Mouse (Mus musculus) kidney, embryonic 14.5 days (tissue): ENCODE measurements at regions not wholly inside any gene's neighbourhood (a gene's known extent, or its start where the extent isn't known, plus 50 kb on each side); places are given as distances from the start of the nearest gene placed in this dataset.

ENCODE experiments used
- ATAC-seq: fragments of 200-750 bp; cut with Nextera tagmentation; 2 replicates; pipeline ENCODE4 v1.8.0; 2017; ENCODE audit warnings: moderate number of reproducible peaks, mild to moderate bottlenecking, moderate TSS enrichment, moderate library complexity; ENCODE audit not compliant: low FRiP score, low TSS enrichment
- H3K27ac ChIP-seq: fragments of 300-500 bp; sonication (generic); 2 replicates; pipeline ENCODE4 v1.5.1; 2014; ENCODE audit warnings: low read depth, mild to moderate bottlenecking, low read length, moderate library complexity, mixed read lengths
- H3K27me3 ChIP-seq: fragments of 300-500 bp; sonication (generic); 2 replicates; pipeline ENCODE4 v1.6.1; 2014; ENCODE audit warnings: mild to moderate bottlenecking, low read length; ENCODE audit not compliant: control insufficient read depth, insufficient read depth
- H3K36me3 ChIP-seq: fragments of 300-500 bp; sonication (generic); 2 replicates; pipeline ENCODE4 v1.6.1; 2014; ENCODE audit warnings: low read length, mixed read lengths; ENCODE audit not compliant: control insufficient read depth, insufficient read depth
- H3K4me1 ChIP-seq: fragments of 300-500 bp; sonication (generic); 2 replicates; pipeline ENCODE4 v1.6.1; 2014; ENCODE audit warnings: low read length, mixed read lengths; ENCODE audit not compliant: control insufficient read depth, insufficient read depth
- H3K4me2 ChIP-seq: fragments of 300-500 bp; sonication (generic); replicated peaks from 2 replicates; pipeline ENCODE4 v1.6.1; 2014; ENCODE audit warnings: low read depth, mild to moderate bottlenecking, low read length
- H3K4me3 ChIP-seq: fragments of 300-500 bp; sonication (generic); 2 replicates; pipeline ENCODE4 v1.5.1; 2014; ENCODE audit warnings: mild to moderate bottlenecking, low read length
- H3K9ac ChIP-seq: fragments of 300-500 bp; sonication (generic); 2 replicates; pipeline ENCODE4 v1.6.1; 2014; ENCODE audit warnings: low read depth, mild to moderate bottlenecking, low read length, moderate library complexity
- H3K9me3 ChIP-seq: fragments of 300-500 bp; sonication (generic); 2 replicates; pipeline ENCODE4 v1.6.1; 2016; ENCODE audit warnings: low read length; ENCODE audit not compliant: control insufficient read depth
- WGBS: fragments of 180-500 bp; shearing (Covaris S2); extraction: QIAGEN DNeasy Blood & Tissue Kit; methylation state at CpG from one replicate; pipeline ENCODE4 v1.1.7; 2014; 5-methylcytosine and 5-hydroxymethylcytosine counted together

GRCm38 (mm10) chr6:41187966-41188365 is 114.1 kb upstream of the Try4 start:
- no peak for ATAC-seq
- Histone ChIP-seq H3K9ac (no peak overlapping the region), H3K4me2 (no peak overlapping the region), H3K27ac (no peak overlapping the region), H3K4me3 (no peak overlapping the region), H3K27me3 (no peaks in the 10 kb centered on the region), H3K9me3 (no peaks in the 10 kb centered on the region), H3K36me3 (no peaks in the 10 kb centered on the region), H3K4me1 (no peaks in the 10 kb centered on the region)
- 90% methylated on average over 1 of the region's 1 CpGs for whole genome bisulfite sequencing

GRCm38 (mm10) chr6:41178896-41179295 is 123.2 kb upstream of the Try4 start:
- 82% methylated on average over 7 of the region's 7 CpGs for WGBS
- Histone ChIP-seq H3K4me2 (no peak overlapping the region), H3K9me3 (no peaks in the 10 kb centered on the region), H3K9ac (no peak overlapping the region), H3K36me3 (no peaks in the 10 kb centered on the region), H3K27me3 (no peaks in the 10 kb centered on the region), H3K4me1 (no peaks in the 10 kb centered on the region), H3K4me3 (no peak overlapping the region), H3K27ac (no peak overlapping the region)
- no peak for ATAC-seq

GRCm38 (mm10) chr6:41178019-41178418 is 124.0 kb upstream of the Try4 start:
- Histone ChIP-seq H3K27me3 (no peaks in the 10 kb centered on the region), H3K4me1 (no peaks in the 10 kb centered on the region), H3K4me2 (no peak overlapping the region), H3K9ac (no peak overlapping the region), H3K27ac (no peak overlapping the region), H3K9me3 (no peaks in the 10 kb centered on the region), H3K36me3 (no peaks in the 10 kb centered on the region), H3K4me3 (no peak overlapping the region)
- ATAC-seq: no peak
- 87% methylated on average over 2 of the region's 2 CpGs for WGBS

GRCm38 (mm10) chr6:41177152-41177551 is 124.9 kb upstream of the Try4 start:
- Histone ChIP-seq H3K27ac (no peak overlapping the region), H3K9ac (no peak overlapping the region), H3K9me3 (no peaks in the 10 kb centered on the region), H3K4me3 (no peak overlapping the region), H3K4me1 (no peaks in the 10 kb centered on the region), H3K4me2 (no peak overlapping the region), H3K36me3 (no peaks in the 10 kb centered on the region), H3K27me3 (no peaks in the 10 kb centered on the region)
- 83% methylated on average over 3 of the region's 3 CpGs for WGBS
- no peak for ATAC-seq

DNA sequence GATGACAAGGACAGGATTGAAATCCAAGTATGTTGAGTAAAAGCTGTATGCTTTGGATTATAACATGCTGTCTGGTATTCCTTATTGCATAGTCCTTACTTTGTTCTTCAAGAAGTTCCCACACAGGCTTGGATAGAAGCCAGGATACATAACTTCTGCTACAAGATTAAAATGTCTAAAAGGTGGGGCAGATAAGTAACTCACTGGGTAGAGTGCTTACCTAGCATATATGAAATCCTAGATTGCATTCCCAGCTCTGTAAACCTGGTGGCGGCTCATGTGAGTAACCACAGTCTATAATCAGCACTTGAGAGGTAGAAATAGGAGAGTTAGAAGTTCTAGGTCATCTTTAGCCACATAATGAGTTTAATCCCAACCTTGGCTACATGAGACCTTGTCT is 126.0 kb upstream of the Try4 start:
- Histone ChIP-seq H3K27ac (no peak overlapping the region), H3K9me3 (no peaks in the 10 kb centered on the region), H3K4me2 (no peak overlapping the region), H3K4me1 (no peaks in the 10 kb centered on the region), H3K36me3 (no peaks in the 10 kb centered on the region), H3K9ac (no peak overlapping the region), H3K27me3 (no peaks in the 10 kb centered on the region), H3K4me3 (no peak overlapping the region)
- ATAC-seq: no peak
- WGBS: 80% methylated on average over 1 of the region's 1 CpGs

DNA sequence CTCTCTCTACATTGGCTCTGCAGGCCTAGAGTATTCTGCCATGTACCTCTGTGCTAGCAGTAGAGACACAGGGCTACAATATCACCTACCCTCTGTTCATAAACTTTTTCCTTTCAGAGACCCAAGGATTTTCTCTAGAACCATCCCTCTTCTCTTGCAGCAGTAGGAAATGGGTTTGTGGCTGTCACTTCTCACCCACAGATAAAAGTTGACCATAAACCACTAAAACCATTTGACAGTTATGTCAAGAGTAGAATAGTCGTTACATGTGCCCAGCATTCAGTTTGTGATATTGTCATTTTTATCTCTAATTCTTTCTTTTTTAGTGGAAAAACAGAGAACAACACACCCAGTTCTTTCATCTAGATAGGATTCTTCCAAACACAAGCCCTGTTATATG is 128.2 kb upstream of the 2210010C04Rik start:
- Histone ChIP-seq H3K36me3 (no peaks in the 10 kb centered on the region), H3K9ac (no peak overlapping the region), H3K4me3 (no peak overlapping the region), H3K4me1 (no peaks in the 10 kb centered on the region), H3K4me2 (no peak overlapping the region), H3K27me3 (no peaks in the 10 kb centered on the region), H3K27ac (no peak overlapping the region), H3K9me3 (no peaks in the 10 kb centered on the region)
- 70% methylated on average over 1 of the region's 1 CpGs for WGBS
- no peak for ATAC-seq

DNA sequence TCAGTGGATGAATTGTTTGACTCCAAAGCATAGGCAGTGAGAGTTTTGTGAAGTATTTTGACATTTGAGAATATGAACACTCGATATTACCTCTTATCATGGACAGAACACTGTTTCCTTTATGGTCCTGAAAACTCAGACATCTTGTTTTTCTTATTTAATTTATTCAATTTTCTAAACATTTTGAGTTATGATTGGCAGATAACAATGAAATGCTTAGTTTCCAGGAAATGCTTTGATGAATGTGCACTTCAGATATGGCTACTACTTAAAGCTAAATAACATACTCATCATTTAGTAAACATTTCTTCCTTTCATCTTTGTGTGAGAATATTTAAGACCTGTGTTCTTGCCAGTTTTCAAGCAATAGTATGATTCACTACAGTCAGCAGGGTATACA is 126.4 kb upstream of the 2210010C04Rik start:
- Histone ChIP-seq H3K36me3 (no peaks in the 10 kb centered on the region), H3K4me3 (no peak overlapping the region), H3K4me1 (no peaks in the 10 kb centered on the region), H3K9ac (no peak overlapping the region), H3K27me3 (no peaks in the 10 kb centered on the region), H3K4me2 (no peak overlapping the region), H3K9me3 (no peaks in the 10 kb centered on the region), H3K27ac (no peak overlapping the region)
- ATAC-seq: no peak
- WGBS: 68% methylated on average over 1 of the region's 1 CpGs

DNA sequence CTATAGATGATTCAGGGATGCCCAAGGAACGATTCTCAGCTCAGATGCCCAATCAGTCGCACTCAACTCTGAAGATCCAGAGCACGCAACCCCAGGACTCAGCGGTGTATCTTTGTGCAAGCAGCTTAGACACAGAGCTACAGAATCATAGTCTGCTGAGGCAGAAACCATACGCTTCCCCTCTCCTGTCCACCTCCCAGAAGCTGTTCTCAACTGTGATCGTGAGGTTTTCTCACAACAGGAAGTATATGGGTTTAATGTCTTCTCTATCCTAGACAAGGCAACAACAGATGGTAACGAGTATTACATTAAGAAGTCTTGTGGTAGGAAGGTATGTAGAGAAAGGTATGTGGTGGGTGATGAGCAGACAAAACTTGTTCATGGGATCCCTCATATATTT is 116.8 kb upstream of the 2210010C04Rik start:
- H3K27me3 ChIP-seq: no peaks in the 10 kb centered on the region
- H3K27ac ChIP-seq: no peak overlapping the region
- H3K4me1 ChIP-seq: no peaks in the 10 kb centered on the region
- no peak overlapping the region for H3K4me3 ChIP-seq
- ATAC-seq: no peak
- H3K9me3 ChIP-seq: no peaks in the 10 kb centered on the region
- no peak overlapping the region for H3K9ac ChIP-seq
- 91% methylated on average over 7 of the region's 7 CpGs for WGBS
- no peak overlapping the region for H3K4me2 ChIP-seq
- H3K36me3 ChIP-seq: no peaks in the 10 kb centered on the region

GRCm38 (mm10) chr6:41151542-41151941 is 116.2 kb upstream of the 2210010C04Rik start:
- Histone ChIP-seq H3K9me3 (no peaks in the 10 kb centered on the region), H3K27me3 (no peaks in the 10 kb centered on the region), H3K4me1 (no peaks in the 10 kb centered on the region), H3K4me2 (no peak overlapping the region), H3K9ac (no peak overlapping the region), H3K4me3 (no peak overlapping the region), H3K27ac (no peak overlapping the region), H3K36me3 (no peaks in the 10 kb centered on the region)
- WGBS: 85% methylated on average over 3 of the region's 3 CpGs
- no peak for ATAC-seq

DNA sequence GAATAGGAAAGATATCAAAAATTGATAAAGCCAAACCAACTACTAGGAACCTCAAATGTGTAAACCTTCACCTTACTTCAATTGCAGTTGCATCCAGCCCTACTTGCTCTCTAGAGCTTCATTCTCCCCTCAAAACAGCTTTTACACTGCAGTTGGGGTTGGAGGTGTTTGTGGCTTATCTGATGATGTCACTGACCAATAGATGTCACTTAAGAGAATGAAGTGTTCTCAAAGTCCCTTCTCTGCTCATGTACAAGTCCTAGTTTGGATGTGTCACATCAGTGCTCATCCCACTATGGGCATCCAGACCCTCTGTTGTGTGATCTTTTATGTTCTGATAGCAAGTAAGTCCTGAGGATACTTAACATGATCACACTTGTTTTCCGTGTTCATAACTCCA is 105.6 kb upstream of the 2210010C04Rik start:
- Histone ChIP-seq H3K27ac (no peak overlapping the region), H3K27me3 (no peaks in the 10 kb centered on the region), H3K36me3 (no peaks in the 10 kb centered on the region), H3K9me3 (no peaks in the 10 kb centered on the region), H3K4me3 (no peak overlapping the region), H3K4me1 (no peaks in the 10 kb centered on the region), H3K4me2 (no peak overlapping the region), H3K9ac (no peak overlapping the region)
- no peak for ATAC-seq
- 86% methylated on average over 1 of the region's 1 CpGs for WGBS
